Mouse (Mus musculus): ENCODE data around the gene Rpl19.

The Rpl19 gene

GRCm38 (mm10) chr11:97998898-97999608, 27.5 kb upstream of the Rpl19 start:
- DNase-seq (ENCODE audit: low read depth): no peak

- DNase-seq (ENCODE audit: low read depth): no peak
These were observed 26.8 kb upstream of the Rpl19 start for GRCm38 (mm10) chr11:97999748-98000147.

GRCm38 (mm10) chr11:98000378-98001140, 26.0 kb upstream of the Rpl19 start:
- DNase-seq (ENCODE audit: low read depth): no peak

GRCm38 (mm10) chr11:98001351-98001824, 25.1 kb upstream of the Rpl19 start:
- DNase-seq (ENCODE audit: low read depth): no peak

GRCm38 (mm10) chr11:98001986-98002385, 24.5 kb upstream of the Rpl19 start:
- no peak for DNase-seq (ENCODE audit: low read depth)

GRCm38 (mm10) chr11:98002627-98003026, 23.9 kb upstream of the Rpl19 start:
- DNase-seq (ENCODE audit: low read depth): peak; percentile 65

- DNase-seq (ENCODE audit: low read depth): no peak
These were observed 23.3 kb upstream of the Rpl19 start for GRCm38 (mm10) chr11:98003171-98003671.

- no peak for DNase-seq (ENCODE audit: low read depth)
These were observed 22.3 kb upstream of the Rpl19 start for GRCm38 (mm10) chr11:98004161-98004560.

GRCm38 (mm10) chr11:98005076-98005475, 21.4 kb upstream of the Rpl19 start:
- DNase-seq (ENCODE audit: low read depth): no peak

- DNase-seq (ENCODE audit: low read depth): no peak
These were observed 20.8 kb upstream of the Rpl19 start for GRCm38 (mm10) chr11:98005686-98006085.

GRCm38 (mm10) chr11:98008087-98008486, 18.4 kb upstream of the Rpl19 start:
- DNase-seq (ENCODE audit: low read depth): no peak

GRCm38 (mm10) chr11:98011716-98012115, 14.8 kb upstream of the Rpl19 start:
- DNase-seq (ENCODE audit: low read depth): no peak

GRCm38 (mm10) chr11:98012831-98013230, 13.7 kb upstream of the Rpl19 start:
- DNase-seq (ENCODE audit: low read depth): no peak

- no peak for DNase-seq (ENCODE audit: low read depth)
These were observed 10.3 kb upstream of the Rpl19 start for GRCm38 (mm10) chr11:98016177-98016576.

- no peak for DNase-seq (ENCODE audit: low read depth)
These were observed 9.7 kb upstream of the Rpl19 start for GRCm38 (mm10) chr11:98016824-98017223.

- DNase-seq (ENCODE audit: low read depth): no peak
These were observed 8.3 kb upstream of the Rpl19 start for GRCm38 (mm10) chr11:98018222-98018621.

GRCm38 (mm10) chr11:98018858-98019641, 7.5 kb upstream of the Rpl19 start:
- no peak for DNase-seq (ENCODE audit: low read depth)

- DNase-seq (ENCODE audit: low read depth): no peak
These were observed 6.5 kb upstream of the Rpl19 start for GRCm38 (mm10) chr11:98019883-98020610.

- DNase-seq (ENCODE audit: low read depth): no peak
These were observed 5.8 kb upstream of the Rpl19 start for GRCm38 (mm10) chr11:98020710-98021109.

- no peak for DNase-seq (ENCODE audit: low read depth)
These were observed 5.4 kb upstream of the Rpl19 start for GRCm38 (mm10) chr11:98021118-98021517.

- no peak for DNase-seq (ENCODE audit: low read depth)
These were observed 4.8 kb upstream of the Rpl19 start for GRCm38 (mm10) chr11:98021565-98022252.

All from c-Kit-positive CD71-positive TER-119-negative erythroid progenitor cells, embryonic 14.5 days (primary cell).